Mouse (Mus musculus): ENCODE measurements around the gene Abcb7.

- TF ChIP-seq CTCF (IDR thresholded peaks at IDR 0.05; ENCODE audit: borderline replicate concordance, extremely low read depth, insufficient read depth, insufficient read length) (no peak), POLR2A (IDR thresholded peaks at IDR 0.05; ENCODE audit: borderline replicate concordance, extremely low read depth, insufficient read depth, insufficient read length, poor library complexity, severe bottlenecking) (no peak)
These were observed 157.1 kb downstream of the Abcb7 start for GRCm38 (mm10) chrX:104256561-104256960.
